Mouse (Mus musculus) thymus, adult 18-20 months (tissue): ENCODE data around the gene Sh3rf1.

ENCODE experiments used
- DNase-seq, 2 experiments: peaks; one replicate each; pipeline ENCODE4 v3.0.0; 2022; ENCODE audit warnings: mixed read lengths in 2 of 2

Sh3rf1 gene

DNA sequence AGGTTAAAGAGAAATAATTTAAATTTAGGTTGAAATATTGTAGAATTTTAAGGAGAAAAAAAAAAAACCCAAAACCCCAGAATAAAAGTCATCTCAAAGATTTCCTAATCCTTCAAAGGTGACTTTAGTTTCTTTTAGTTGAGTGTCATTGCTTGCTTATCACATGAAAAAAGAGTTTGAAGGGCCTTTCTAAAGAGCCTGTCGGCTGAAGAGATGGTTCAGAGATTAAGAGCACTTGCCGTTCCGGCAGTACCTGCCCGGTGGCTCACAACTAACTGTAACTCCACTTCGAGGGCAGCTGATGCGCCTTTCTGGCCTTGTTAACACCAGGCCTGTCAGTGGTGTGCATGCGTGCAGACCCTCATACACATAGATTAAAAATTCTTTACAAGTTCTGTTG is 41.2 kb downstream of the Sh3rf1 start:
- DNase-seq: no peak

DNA sequence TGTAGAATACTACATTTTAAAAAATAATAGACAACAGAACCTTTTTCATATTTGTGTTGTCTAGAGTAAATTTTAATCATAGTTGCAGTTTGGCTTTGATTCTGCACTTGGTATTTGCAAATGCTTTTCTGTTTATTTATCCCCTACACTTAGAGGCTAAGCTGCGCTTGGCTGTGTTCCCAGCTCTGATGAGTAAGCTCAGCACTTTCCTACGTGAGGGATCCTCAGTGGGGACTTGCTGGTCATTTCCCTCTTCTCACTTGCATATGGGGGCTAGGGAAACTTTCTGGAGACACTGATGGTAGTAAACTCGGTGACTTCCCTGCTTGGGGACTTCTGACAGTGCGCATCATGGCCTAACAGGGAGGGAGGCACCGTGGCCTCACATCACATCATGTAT is 41.7 kb downstream of the Sh3rf1 start:
- no peak for DNase-seq

DNA sequence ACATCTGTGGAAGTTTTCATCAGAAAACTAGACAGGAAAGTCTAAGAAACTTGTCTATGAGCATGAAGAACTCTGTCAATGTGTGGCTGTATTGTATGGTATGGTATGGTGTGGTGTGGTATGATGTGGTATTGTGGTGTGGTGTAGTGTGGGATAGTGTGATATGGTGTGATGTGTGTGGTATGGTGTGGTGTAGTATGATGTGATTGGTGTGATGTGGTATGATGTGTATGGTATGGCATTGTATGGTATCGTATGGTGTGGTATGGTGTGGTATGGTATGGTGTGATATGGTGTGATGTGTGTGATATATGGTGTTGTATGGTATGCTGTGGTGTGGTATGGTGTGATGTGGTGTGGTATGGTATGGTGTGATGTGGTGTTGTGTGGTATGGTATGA is 43.4 kb downstream of the Sh3rf1 start:
- DNase-seq: no peak

DNA sequence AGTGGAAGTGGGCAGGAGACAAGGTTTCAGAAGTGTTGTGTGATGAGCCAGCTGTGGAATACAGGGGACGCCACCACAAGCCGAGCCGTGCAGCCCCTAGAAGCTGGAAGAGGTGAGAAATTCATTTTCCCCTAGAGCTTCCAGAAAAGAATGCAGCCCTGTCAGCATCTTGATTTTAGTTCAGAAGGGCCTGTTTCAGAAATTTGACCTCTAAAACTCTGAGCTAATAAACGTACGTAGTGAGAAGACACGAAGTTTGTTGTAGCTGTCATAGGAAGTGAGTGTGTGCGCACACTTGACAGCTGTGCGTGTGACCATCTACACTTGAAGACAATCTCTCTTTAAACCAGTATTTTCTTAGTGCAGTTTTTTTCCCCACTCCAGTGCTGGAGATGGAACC is 44.0 kb downstream of the Sh3rf1 start:
- DNase-seq: no peak

DNA sequence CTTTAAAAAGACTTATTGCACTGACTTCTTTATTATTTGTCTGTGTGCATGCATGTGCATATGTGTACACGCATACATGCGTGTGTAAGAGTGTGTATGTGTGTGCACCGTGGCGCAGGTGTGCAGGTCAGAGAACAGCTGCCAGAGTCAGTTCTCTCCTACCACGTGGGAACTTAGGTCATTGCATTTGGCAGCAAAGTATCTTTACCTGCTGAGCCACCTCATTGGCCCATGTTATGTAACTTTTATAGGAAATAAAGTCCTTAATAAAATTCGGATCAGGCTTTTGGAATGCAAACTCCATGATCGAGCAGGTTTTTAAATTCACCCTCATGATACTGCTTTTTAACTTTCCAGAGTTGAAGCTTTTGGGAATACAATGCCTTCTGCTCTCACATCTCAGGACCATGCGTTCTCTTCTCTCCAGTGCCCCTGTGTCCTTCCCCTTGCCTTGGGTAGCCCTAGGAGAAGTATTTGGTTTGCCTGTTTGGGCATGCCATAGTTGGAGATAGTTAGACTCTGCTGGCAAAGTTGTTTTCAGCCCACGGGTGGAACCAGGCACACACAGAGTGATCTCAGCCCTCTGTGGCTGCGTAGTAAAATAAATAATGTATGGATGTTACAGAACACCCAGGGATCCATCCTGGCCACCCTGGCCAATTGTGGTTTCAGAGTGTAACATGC is 44.7 kb downstream of the Sh3rf1 start:
- DNase-seq: no peak

- no peak for DNase-seq
Observed at GRCm38 (mm10) chr8:61270016-61270415, 46.3 kb downstream of the Sh3rf1 start.

DNA sequence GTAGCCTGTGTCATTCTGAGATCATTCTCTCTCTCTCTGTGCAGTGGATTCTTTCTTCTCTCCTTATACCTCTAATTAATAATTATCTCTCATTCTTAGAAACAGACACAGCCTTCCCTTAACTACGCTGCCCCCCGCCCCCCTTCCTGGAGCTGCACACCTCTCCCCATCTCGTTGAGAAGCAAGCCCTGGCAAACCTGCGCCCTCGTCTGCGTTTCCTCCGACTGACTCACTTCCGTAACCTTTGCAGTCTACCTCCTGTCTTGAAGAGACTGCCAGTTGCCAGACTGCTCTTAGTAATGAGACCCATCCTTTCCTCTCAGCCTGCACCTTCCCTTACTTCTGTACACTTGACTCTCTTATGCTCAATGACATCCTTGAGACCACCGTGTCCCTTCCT is 46.9 kb downstream of the Sh3rf1 start:
- no peak for DNase-seq

DNA sequence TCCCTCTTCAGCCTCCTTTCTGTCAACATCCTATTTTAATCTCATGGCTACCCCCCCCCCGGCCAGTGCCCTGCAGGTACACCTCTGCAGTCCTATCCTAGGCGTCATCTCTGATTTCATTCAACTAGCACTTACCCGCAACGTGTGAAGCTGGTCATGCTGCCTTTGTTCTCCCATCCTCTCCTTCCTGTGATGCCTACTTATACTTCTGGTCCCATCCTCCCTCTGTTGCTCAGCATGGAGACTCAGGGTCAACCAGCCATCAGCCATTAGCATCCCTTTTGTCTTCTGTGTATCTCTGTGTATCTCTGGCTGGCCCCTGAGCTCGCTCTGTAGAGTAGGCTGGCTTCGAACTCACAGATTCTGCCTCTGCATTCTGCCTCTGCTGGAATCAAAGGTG is 47.3 kb downstream of the Sh3rf1 start:
- DNase-seq: no peak

DNA sequence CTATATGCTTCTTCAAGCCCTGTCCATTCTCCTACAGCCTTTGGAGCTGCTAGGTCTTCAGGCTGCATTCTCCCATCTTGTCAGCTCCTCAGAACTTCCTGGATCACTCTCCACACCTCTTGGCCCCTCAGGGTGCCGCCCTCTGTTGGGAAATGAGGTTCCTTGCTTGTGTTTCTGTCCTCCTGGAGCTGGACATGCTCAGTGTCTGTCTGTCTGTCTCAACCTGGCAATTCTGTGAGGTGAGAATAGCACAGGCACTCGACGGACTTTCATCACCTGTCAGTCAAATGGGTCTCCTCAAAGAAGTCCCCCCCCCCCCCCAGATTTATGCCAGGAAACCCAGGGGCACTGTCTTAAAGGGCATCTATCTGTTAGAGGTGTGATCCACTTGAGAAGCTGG is 49.2 kb downstream of the Sh3rf1 start:
- DNase-seq: no peak

DNA sequence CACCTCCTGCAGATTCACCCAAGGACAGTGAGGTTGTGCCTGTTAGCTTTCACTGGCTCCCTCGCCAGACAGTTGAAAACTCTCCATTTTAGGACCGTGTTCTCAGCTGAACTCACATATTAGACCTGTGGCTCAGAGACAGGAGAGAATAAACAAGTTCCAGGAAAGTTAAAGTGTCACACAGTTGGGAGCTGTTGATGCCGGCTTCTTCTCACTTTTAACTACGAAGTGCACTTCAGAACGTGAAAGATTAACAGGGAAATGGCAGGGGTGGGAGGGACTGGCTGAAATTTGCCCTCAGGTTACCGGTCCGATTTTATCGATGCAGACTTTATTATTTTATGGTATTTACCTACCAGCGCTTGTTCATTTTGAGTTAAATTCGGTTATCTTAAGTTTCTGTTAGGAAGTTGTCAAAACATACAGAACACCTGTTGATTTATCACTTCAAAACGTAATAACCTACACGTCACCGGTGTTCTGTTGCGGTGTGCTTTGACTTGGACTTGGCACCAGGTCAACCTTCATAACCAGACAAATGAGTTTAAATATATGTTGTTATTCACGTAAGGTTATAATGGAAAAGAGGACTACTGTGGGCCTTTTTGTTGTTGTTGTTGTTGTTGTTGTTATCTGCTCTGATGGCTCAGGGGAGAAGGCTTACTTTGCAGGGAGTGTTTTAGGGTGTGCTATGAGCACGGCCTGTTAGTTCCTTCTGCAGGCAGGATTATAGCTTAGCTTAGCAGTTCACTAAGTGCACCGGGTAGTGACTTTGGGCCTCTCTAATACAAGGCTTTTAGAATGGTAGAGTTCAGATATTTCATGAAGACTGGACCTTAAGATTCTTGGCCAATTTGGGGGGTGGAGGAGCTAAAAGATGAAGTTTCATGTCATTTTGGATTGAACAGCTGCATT is 49.9 kb downstream of the Sh3rf1 start:
- no peak for DNase-seq

DNA sequence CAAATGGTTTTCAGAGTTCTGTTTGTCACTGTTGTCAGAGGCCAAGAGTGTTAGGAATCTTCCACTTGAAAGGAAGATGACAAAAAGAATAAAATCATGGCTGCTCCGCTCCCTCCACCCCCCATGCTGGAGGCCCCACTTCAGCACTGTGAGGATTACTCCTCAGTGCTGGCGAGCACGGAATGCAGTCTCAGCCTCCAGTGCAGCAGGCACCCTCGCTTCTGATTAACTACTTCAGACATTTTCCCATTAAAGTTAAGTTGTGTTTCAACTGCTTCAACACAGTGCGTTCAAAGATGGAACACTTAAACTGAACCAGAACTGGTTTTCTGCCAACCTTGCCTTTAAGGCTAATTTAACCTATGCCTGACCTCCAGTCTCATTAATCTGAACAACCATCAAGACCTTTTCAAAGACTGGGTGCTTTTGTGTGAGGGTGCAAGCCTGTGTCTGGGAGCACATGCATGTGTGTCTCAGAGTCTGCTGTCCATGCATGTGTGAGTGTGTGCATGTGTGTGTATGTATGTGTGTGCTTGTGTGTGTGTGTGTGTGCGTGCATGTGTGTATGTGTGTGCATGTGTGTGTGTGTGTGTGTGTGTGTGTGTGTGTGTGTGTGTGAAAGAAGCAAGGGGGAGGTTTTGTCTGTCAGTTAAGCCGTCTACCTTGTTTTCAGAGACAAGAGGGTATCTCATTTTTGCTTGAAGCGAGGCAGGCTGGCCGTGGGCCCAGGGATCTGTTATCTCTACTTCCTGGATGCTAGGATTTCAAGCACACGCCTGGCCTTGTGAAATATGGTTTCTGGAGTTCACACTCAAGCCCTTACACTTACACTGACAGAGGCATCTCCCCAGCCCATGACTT is 51.2 kb downstream of the Sh3rf1 start:
- DNase-seq: no peak

GRCm38 (mm10) chr8:61275463-61276356 is 52.0 kb downstream of the Sh3rf1 start:
- DNase-seq: no peak

- DNase-seq: no peak
Observed at GRCm38 (mm10) chr8:61276397-61276796, 52.7 kb downstream of the Sh3rf1 start.

DNA sequence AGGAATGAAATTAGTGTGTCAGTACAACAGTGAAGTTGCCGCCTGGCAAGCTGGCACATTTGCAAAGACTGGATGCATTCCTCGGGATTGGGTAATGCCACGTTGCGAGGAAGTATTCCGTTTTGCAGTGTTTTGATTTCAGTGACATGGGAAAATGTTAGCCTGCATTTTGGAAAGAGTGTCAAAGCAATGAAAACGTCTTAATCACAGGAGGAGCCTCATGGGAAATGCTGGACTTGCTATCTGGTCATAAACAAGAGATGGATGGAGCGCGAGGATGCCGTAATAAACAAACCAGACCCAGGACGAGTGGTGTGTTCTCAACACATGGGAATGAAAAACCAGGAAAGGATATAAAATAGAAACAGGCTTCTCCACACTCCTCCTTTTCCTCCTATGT is 55.4 kb downstream of the Sh3rf1 start:
- no peak for DNase-seq

DNA sequence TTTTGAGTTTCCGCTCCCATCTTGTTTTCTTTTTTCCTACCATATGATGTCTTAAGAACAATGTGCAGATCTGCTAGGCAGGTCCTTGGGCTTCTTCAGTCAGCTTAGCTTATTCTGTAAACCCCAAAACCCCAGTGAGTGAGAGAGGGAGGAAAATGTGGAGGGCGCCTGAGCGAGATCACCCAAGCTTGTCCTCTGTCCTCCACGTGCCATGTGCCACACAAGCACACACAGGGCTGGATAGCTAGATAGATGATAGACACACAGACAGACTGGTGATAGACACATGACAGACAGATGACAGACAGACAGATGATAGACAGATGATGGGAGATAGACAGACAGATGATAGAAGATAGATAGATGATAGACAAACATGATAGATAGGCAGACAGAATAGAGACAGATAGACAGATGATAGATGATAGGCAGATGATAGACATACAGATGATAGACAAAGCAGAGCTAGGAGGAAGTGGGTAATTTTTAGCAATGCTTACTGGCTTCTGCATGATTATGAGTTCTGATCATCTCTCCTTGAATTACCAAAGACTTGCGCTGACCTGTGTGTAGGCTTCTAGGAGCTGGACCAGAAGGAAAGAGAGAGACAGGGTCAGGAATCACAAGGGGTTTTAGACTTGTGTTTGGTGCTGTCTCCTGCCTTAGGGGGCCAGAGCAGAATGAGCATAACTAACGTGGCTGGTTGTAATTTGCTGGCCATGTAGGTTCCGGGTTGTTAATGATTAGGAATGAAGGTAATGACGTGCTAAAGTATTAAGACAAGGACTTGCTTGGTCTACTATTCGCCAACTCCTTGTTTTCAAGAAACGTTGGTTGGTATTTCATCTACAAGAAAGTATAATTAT is 58.9 kb downstream of the Sh3rf1 start:
- DNase-seq: no peak

GRCm38 (mm10) chr8:61283169-61284081 is 59.8 kb downstream of the Sh3rf1 start:
- DNase-seq: peak in 1 of 2 experiments; percentile 12

- DNase-seq: no peak
Observed at GRCm38 (mm10) chr8:61285896-61286295, 62.2 kb downstream of the Sh3rf1 start.

DNA sequence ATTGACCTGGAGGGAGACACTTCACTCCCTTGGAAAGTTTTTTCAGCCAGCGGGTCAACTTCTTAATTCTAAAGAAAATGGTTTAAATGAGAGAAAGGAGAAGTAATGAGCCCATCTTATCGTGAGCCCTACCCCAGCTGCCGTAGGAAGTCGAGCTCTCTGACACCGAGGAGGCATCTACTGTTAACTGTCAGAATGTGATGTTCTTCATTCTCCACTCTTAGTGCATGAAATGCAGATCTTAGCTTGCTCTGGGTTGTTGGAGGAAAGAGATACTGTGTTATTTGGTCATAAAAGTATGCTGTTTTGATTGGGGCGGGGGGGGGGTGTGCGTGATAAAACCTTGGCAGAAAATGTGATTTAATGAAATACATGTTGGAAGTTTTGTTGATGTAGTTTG is 62.7 kb downstream of the Sh3rf1 start:
- DNase-seq: no peak

DNA sequence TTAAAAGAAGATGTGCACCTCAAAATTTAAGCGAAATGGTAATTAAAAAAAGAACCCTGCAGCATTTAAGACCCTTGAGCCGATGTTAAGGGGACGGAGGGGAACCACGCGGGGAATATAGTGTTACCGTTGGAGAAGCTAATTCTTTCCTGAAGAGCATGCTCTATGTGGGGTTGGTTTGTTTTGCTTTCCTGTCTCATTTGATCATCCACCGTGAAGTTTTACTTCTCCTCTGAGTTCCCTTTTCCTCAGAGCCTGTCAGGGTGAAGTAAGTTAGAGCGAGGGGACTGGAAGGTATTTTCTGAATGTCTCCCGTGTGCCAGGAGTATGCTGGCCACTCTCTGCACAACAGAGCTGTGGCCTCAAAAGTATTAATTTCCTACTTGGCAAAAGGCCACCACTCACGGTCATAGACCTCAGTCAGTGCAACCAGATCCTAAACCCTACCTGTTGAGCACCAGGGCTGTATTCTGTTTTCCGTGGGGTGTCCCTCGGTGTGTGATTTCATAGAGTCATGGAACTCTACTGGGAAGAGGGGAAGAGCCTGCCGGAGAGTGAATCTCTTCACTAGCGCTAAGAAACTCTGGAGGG is 63.2 kb downstream of the Sh3rf1 start:
- DNase-seq: no peak
